Mouse (Mus musculus) spleen, embryonic (tissue): Measurements from ENCODE around the gene 1600002K03Rik.

Experiments used
- CTCF ChIA-PET: fragments of 350-600 bp; sonication (Branson Sonifier 250); formaldehyde crosslinking; loops from one replicate; lab custom pipeline; 2022; lab: Charles Lee

Gene 1600002K03Rik

DNA sequence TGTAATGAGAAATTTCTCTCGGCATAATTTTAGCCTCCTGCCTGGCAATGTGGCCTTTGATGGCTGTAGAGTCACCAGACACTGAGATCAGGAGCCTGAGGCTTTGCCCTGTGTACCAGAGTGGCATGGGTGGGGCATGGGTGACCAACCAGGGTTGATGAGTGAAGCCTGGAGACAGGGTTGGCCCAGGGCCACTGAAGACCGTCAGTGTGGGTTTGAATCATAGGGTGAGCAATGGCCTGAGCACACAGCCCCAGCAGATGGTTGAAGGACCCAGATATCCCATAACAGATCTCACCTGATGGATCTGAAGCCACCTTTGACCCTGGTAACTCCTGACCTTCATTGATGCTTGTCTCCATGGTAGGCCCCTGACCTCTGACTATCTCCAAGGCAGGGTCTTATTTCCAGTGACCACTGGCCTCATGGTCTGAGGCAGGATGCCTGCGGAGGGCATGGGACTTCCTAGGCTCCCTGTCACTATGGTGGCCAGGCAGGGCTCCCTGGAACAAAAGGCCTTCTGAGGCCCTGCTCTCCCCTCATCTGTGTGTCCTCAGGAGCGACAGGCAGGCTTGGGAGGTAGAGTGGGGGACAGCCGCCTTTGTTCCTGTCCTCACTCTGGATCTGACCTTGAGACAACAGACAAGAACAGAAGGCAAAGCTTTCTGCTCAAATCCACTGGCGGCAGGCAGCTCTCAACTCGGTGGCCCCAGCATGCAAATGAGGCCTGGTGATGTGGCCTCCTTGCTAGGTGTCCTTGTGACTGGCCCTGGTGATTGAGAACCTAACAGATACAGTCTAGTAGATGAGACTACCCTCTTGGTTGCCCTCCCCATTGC lies 4.9 kb downstream of the 1600002K03Rik start:
- CTCF ChIA-PET = no interaction called here

DNA sequence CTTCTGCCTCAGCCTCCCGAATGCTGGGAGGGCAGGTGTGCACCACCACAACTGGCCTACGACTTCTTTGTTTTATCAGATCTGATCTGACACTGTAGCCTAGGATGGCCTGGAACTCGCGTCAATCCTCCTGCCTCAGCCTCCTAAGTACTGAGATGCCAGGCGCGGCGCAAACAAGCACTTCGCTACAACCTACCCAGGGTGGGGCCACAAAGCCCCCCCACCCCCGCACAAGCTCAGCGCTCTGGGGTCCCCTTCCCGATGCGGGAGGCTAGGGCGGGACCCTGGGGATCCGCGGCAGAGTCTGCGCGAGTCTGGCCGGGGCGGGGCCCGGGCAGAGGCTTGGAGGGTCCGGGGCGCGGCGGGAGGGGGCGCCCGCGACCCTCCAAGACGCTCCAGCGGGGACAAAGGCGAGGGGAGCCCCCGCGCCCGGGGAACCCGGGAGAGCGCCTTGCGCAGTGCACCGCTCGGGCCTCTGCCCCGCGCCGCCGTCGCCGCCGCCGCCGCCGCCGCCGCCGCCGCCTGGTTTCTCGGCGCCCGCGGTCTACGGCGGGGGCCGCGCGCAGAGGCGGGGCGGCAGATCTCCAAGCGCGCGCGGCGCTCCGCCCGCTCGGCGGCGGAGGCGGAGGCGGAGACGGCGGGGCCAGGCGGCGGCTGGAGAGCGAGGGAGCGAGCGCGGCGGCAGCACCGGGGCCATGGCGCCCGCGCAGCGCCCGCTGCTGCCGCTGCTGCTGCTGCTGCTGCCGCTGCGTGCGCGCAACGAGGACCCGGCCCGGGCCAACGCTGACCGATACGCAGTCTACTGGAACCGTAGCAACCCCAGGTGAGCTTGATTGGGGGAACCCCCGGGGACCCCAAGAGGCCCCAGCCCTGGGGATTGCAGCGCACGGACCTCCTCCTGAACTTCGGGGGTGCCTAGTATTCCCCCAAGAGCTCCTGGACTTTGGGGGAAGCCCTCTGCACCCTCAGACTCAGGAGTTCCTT lies 6.6 kb downstream of the 1600002K03Rik start, which contains the start of gene Efna2:
Gene Efna2 (plus strand): TSS at position 415 of the 984 bp plus-strand sequence.
- CTCF ChIA-PET = interaction anchor here (0.7 kb wide), 1 partner anchor 44 kb away, joined by 4 read pairs; no protein-coding TSS in a partner anchor

DNA sequence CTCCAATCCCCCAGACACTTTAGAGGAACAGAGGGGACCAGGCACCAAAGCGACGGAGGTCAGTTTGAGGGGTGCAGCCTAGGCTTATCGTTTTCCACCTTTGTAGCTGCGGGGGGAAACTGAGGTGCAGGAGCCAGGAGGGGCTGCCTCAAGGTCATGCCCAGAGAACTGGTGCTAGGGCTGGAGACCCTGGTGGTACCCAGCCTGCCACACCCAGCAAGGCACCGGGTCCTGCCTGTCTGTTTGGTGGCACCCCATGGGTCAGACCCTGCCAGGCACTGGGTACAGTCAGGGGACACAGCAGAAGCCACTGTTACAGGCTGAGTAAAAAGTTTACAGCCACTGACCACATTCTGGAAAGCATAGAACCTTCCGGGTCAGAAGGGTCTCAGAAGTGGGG lies 7.5 kb downstream of the 1600002K03Rik start:
- CTCF ChIA-PET = no interaction called here

DNA sequence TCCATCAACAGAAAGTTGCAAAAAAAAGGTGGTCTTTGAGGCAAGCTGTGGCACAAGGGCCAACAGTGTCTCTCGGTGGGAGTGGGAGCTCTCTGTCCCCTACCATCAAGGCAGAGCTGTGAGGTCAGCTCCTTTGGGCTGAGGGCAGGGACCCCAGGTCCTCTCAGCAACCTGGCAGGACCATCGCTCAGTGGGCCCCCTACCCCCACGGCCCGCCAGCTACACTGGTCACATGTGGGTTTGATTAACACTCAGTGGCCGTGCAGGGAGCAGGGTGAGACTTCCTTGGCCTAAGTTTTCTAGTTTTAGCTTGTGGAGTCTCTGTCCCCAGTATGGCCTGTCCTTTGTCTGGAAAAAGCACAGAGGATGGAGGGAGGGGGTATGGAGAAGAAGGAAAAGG lies 8.1 kb downstream of the 1600002K03Rik start:
- CTCF ChIA-PET = no interaction called here

DNA sequence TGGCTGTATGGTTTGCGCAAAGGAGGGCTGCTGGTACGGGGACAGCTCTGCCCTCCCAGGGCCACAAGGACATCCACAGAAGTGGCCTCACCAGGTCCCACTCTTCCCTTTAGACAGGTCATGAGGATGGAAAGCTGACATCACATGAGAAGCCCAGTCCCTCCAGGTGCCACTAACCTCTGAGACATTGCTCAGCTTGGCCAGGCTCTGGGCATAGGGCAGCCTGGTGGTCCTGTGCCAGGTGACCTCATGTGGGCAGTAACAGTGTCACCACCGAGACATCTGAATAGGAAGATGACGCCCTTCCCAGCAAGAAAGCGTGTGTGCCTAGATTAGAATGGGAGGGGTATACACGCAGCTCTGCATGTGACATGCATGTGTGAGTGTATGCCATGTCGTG lies 9.8 kb downstream of the 1600002K03Rik start:
- CTCF ChIA-PET = no interaction called here

DNA sequence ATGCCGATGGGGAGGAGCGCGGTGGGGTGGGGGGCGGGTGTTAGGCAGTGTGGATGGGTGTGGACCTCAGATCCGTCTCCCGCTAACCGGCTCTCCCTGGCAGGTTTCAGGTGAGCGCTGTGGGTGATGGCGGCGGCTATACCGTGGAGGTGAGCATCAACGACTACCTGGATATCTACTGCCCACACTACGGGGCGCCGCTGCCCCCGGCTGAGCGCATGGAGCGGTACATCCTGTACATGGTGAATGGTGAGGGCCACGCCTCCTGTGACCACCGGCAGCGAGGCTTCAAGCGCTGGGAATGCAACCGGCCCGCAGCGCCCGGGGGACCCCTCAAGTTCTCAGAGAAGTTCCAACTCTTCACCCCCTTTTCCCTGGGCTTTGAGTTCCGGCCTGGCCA lies 13.9 kb downstream of the 1600002K03Rik start:
- CTCF ChIA-PET = interaction anchor here (0.6 kb wide), 1 partner anchor 362 kb away, joined by 4 read pairs; no protein-coding TSS in a partner anchor

DNA sequence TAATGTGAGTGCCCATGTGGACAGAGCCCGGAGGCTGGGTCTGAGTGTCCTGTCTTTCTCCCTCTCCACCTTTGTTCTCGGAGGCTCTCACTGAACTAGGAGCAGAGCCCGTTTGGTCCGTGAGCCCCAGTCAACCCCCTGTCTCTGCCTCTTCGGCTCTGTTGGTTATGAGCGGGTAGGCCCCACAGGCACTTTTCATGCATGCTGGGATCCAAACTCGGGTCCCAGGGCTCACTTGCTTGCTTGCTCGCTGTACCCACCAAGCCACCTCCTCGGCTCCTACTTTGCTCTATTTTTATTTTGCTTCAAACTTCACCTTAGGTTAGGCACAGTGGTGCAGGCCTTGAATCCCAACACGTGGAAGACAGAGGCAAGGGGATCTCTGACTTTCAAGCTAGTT lies 15.0 kb downstream of the 1600002K03Rik start:
- CTCF ChIA-PET = no interaction called here

DNA sequence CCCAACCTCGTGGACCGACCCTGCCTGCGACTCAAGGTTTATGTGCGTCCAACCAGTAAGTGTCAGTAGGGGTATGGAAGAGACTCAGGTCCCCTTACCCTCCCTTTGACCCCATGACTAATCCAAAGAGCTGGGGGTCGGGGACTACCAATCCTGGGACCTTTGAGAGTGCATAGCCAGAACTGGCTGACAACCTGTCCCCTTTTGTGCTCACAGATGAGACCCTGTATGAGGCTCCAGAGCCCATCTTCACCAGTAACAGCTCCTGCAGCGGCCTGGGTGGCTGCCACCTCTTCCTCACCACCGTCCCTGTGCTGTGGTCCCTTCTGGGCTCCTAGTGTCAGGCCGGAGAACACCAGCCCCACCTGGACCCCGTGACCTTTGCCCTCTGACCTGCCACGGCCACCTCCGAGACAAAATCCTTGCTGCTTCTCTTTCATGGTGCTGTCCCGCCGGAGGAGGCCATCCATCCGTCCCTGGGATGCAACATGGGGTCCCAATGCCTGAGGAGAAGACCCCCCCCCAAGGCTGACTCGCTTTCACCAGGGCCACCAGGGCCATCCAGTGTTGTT lies 15.8 kb downstream of the 1600002K03Rik start:
- CTCF ChIA-PET = no interaction called here

DNA sequence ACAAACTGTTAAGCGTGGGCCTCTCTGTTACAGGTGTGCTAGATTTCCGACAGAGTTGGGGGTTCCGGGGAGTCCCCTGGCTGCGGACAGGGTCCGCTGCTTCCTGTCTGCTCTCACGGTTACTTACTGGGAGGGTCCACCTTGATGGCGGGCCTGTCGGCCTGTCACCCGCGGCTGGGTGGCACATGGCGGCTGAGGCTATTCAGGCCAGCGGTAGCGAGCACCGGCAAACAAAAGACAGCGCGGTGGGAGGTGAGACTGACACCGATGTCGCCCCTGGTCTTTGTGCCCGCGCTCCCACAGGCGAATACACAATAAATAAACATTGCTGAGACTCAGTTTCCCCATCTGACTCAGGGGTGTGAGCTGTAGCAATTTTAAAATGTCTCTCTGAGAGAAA lies 17.3 kb downstream of the 1600002K03Rik start:
- CTCF ChIA-PET = no interaction called here

DNA sequence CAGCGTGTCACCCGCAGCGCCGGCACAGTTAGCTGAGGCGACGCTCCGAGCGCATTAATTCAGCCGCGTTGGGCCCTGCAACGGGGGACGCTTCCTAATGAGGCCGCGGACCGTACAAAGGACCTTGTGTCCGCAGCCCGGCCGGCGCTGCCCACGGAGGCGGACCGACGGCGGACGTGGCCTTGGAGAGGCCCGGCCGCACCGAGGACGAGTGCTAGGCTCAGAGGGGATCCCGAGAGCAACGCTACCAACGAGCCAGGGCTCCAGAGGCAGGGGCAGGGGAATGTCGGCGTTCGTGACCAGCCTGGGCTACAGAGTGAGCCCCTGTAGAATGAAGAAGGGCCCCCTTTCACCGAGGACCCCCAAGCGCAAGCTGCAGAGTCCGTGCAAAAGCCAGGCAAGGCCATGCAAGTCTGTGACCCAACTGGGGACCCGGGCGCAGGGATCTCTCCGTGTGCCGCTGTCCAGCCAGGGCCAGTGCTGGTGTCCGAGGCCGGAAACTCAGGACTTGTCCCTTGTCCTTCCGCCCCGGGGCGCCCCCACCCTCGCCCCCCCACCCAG lies 17.8 kb downstream of the 1600002K03Rik start:
- CTCF ChIA-PET = interaction anchor here (0.7 kb wide), 1 partner anchor 678 kb away, joined by 5 read pairs; no protein-coding TSS in a partner anchor

DNA sequence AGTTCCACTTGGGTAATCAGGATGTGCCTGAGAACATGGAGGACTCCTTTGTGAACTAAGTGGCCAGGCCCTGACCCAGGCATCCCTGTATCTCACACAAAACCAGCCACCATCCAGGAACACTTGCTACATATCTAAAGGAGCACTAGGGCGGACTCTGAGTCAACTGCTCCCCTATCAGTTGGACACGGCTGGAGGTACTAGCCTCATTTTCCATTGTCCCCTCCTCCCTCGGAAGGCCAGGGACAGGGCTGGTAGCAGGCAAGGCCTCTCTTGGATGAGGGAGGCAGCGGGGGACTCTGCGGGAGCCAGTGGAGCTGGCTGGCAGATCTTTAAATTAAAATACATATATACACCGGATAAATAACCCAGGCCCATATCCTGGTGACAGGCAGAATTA lies 21.2 kb downstream of the 1600002K03Rik start:
- CTCF ChIA-PET = no interaction called here

DNA sequence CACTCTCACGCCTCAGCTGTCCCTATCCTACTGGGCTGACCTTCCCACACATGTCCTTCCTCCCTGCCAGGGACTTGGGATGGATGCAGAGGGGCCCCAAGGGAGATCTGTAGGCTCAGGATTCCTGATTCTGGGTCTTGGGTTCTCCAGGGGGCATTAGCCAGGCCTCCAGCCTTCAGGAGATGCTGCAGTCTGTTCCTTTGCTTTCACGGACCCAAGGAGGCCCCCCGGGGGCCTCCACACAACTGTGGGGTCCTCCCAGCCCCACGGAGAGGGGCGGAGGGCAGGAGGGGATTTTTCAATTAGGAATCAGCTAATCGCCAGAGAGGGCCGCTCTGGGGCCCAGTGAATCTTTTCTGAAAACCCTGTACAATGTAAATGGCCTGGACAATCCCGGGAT lies 21.7 kb downstream of the 1600002K03Rik start:
- CTCF ChIA-PET = no interaction called here

DNA sequence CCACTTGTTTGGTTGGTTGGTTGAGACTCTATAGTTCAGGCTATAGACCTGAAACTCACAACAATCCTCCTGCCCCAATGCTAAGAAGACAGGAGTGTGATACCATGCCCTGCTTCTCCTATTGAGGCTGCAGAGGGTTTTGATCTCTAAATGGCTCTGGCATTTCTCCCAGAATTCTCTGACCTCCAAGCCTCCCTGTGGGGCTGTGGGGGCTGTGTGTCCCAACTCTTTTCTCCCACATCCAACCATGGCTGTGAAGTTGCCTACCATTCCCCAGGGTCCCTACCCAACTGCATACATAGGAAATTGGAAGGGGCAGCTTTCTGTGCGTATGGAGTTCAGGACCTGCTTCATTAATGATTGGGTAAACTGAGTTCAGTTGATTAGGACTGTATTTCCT lies 23.4 kb downstream of the 1600002K03Rik start:
- CTCF ChIA-PET = no interaction called here

DNA sequence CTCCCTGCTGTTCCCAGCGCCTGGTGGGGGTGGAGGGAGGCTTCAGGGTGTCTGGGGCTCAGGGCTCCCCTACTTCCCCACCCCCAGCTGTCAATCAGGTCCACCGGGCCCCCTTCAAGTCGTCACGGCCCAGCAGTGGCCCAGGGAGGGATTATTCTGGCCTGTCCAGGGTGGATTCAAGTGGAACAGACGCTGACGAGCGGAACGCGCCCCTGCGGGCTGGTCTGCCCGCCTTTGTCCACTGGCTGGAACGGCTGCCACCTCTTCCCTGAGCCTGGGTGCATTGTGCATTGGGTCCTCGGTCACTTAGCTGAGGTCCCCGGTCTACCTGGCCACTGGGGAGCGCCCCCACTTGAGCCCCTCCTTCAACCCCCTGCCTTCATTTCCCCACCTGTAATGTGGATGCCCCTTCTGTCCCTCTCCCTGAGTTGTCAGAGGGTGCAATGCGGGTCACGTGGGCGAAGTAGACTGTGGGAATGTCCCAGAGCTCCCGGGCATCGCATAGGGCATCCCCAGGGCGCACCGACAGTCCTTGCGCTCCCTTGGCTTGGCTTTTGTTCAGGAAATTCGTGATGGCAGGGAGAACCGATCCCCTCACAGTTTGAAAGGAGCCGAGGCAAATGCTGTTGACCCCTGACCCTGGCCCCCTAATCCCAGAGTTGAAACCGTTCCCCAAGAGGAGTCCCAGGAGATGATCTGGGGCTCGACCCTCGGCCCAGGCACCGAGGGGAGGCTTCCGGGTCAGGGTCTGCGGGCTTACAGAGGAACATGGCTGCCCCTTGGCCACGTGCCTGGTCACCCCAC lies 24.2 kb downstream of the 1600002K03Rik start:
- CTCF ChIA-PET = no interaction called here

DNA sequence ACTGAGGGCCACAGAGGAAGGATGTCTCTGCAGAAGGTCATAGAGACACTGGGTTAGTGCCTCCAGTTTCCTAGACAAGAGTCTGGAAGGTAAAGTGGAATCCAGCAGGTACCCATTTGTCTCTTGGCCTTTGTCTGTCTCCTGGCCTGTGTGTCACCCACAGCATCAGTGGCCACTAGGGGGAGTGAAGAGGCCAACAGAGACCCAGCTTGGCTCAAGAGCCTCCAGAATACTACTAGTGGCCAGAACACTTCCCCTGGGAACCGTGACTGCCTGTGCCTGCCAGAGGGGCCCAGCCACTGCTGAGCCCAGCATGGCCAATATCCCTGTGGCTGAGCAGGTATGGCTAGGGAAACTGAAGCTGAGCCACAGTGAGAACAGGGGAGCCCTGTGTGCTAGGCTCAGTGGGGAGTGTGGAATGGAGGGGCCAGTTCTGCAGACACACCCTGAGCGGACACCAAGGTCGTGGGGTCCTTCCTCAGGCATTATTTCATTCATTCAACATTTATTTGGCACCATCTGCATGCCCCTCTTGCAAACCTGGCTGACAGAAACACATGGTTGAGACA lies 26.8 kb downstream of the 1600002K03Rik start:
- CTCF ChIA-PET = interaction anchor here (0.6 to 1.2 kb wide), 2 partner anchors 23 to 48 kb away, joined by 3 to 4 read pairs; no protein-coding TSS in a partner anchor

DNA sequence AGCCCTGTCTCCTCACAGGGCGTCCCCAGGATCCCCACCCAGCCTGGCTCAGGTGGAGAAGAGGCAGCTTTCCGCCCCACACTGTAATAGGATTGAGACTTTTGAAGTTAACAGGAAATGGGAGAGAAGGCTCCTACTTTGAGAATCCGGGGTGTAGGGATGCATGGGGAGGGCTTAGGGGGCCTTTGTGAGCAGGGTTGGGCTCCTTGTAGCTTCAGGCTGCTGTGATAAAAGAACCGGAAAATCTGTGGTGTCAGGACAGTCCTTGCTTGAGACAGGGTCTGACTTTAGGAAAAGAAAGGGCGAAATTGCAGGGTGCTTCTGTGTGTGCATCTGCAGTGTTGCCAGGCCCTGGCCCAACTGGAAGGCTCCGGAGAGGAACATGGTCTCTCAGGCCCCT lies 27.7 kb downstream of the 1600002K03Rik start:
- CTCF ChIA-PET = interaction anchor here (1.2 kb wide), 1 partner anchor 46 kb away, joined by 4 read pairs; no protein-coding TSS in a partner anchor

DNA sequence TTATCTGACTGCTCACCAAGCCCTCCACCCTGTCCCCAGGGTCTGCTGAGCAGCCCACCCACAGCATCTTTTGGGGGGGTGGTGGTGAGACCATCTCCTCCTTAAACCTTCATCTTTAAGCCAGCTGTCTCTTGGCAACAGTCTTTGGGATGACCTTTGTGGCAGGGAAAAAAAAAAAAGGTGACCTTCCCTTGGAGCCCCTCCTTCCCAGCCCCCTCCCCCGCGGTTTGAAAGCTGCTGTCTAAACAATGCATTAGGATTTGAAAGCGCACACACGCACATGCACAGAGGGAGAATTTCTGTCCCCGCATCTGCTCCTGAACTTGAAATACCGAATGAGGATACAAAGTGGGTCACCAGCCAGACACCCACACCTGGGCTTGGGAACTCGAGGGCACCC lies 31.3 kb downstream of the 1600002K03Rik start:
- CTCF ChIA-PET = no interaction called here

DNA sequence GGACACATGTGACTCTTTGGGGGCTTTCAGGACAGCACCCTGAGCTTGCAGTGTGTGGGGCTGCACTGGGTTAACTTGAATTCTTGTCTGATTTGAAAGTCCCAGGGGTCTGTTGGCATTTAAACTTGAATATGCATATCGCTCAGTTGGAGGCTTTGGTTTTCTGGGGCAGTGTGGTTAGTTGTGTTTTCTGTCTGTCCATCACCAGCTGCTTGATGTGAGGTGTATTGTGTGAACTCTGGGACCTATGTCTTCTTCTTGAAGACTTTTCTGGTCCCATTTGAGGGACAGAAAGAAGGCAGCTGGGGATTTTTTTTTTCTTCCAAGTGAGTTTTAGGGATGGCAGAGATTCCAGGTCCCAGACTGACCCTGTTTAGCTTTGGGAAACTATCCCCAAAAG lies 34.5 kb downstream of the 1600002K03Rik start:
- CTCF ChIA-PET = no interaction called here

DNA sequence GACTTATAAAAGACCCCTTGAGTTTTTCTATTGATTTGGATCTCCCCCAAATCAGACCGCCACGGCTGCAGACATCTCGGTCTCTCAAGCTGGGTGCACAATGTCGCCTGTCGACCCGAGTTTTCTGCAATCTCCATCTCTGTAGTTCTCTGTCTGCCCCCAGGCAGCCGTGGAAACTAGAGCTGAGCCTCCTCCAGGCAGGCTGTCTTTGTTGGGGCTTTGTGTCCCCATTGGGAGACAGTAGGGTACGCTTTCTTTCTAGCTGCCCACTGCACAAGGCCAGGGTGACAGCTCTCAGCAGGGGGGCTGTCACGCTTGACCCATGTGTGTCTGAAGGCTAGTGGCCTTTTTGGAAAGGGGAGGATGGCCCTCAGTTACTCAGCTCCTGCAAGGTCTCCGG lies 34.9 kb downstream of the 1600002K03Rik start:
- CTCF ChIA-PET = no interaction called here

DNA sequence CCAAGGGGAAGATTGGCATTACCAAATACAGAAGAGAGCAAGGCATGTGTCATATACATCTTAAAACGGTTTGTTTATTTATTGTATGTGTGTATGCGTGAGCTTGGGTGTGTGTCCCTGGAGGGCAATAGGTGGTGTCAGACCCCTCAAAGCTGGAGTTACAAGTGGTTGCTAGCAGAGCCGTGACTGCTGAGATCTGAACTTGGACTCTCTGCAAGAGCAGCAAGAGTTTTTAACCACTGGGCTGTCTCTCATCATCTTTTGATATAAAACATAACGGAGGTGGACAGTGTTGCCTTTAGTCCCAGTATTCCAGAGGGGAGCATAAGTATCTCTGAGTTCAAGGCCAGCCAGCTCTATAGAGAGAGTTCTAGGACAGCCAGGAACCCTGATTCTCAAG lies 35.5 kb downstream of the 1600002K03Rik start:
- CTCF ChIA-PET = interaction anchor here (0.6 kb wide), 1 partner anchor 11 kb away, joined by 3 read pairs; no protein-coding TSS in a partner anchor
